Mouse (Mus musculus) G1E (cell line): ENCODE results near the gene Atp6v0e.

ENCODE experiments used
- CTCF ChIP-seq: IDR thresholded peaks from 2 replicates; pipeline ENCODE4 v1.5.1; 2012; ENCODE audit warnings: low read depth, low read length, inconsistent platforms, mixed read lengths
- GATA1 ChIP-seq: IDR thresholded peaks from 2 replicates; pipeline ENCODE4 v1.6.1; 2012; ENCODE audit warnings: borderline replicate concordance, low read length, inconsistent platforms, mixed read lengths
- POLR2AphosphoS5 ChIP-seq: IDR thresholded peaks from 2 replicates; pipeline ENCODE4 v1.6.1; 2012; ENCODE audit warnings: low read depth, low read length, inconsistent platforms; ENCODE audit not compliant: insufficient replicate concordance

GRCm38 (mm10) chr17:26634539-26634938 lies 28.5 kb upstream of the Atp6v0e start:
- TF ChIP-seq CTCF (no peak), POLR2AphosphoS5 (no peak), GATA1 (no peak)
